Mouse (Mus musculus) kidney, adult 11 months (tissue): ENCODE results near the gene Slc15a1.
A peak's percentile ranks its signal among the peaks of the same experiment; 100 is the strongest.
"Not testable (repeated sequence)": the region's sequence is repeated elsewhere in the genome, so short reads cannot be mapped to it uniquely, and the experiment has no call there.

Experiments used
- DNase-seq: peaks from one replicate; pipeline ENCODE4 v3.0.0; 2022

Slc15a1 gene

GRCm38 (mm10) chr14:121450504-121451423 is 54.3 kb downstream of the Slc15a1 start:
- DNase-seq, result peak; percentile 64

DNA sequence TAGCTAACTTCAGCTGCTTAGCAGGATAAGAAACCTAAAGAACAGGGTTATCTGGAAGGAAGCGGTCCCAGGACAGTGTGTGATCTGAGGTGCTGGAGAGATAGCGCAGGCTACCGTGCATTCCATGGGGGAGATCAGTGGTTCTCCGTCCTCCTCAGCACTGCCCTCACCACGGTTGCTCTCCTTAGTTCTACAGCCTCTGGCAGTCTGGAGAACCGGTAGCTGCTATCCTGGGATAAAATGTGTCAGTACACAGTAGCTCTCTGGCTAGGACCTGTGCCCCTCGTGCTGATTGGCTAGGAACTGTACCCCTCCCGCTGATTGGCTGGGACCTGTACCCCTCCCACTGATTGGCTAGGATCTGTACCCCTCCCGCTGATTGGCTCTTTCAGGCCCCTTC is 58.1 kb downstream of the Slc15a1 start:
- no peak for DNase-seq

GRCm38 (mm10) chr14:121445194-121445593 is 59.9 kb downstream of the Slc15a1 start:
- peak; percentile 40 for DNase-seq

GRCm38 (mm10) chr14:121440807-121441206 is 64.2 kb downstream of the Slc15a1 start:
- no peak for DNase-seq

DNA sequence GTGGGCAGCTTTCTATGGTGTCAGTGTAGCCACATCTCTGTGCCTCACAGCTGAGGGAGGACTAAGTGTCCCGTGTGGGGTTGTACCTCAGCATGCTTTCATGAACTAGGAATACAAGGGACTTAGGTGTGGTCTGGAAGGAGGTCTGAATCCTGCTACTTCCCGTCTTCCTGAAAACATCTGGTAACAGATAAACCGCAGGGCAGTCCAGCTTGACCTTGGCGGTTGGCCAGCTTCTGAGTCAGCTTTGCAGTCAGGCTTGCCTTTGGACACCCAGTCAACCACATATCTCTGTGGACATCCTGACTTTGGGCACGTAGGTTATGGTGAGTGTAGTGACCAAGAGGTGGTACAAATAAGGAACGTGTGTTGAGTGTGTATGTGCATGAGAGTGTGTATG is 68.0 kb downstream of the Slc15a1 start:
- DNase-seq, result peak; percentile 64

- no peak for DNase-seq
Measured at GRCm38 (mm10) chr14:121436455-121436854, 68.6 kb downstream of the Slc15a1 start.

GRCm38 (mm10) chr14:121435794-121436193 is 69.3 kb downstream of the Slc15a1 start:
- DNase-seq, result no peak

DNA sequence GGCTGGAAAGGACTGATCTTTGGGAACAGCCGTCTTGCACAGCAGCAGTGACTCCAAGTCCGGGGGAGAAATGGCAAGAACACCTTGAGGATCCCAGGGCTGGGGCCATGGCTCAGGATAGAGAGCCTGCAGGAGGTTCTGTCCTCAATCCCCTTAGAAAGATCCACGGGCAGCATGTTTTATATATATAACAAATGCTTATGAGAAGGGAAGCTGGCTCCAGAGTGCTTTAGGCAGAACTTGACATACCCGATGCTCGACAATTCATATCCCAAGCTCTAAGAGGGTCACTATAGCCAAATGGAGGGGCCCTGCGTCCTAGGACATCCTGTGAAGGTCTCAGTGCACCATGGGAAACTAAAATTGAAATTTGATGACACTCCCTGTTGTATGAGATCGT is 73.8 kb downstream of the Slc15a1 start:
- DNase-seq, result no peak

- no peak for DNase-seq
Measured at GRCm38 (mm10) chr14:121429854-121430535, 75.1 kb downstream of the Slc15a1 start.

DNA sequence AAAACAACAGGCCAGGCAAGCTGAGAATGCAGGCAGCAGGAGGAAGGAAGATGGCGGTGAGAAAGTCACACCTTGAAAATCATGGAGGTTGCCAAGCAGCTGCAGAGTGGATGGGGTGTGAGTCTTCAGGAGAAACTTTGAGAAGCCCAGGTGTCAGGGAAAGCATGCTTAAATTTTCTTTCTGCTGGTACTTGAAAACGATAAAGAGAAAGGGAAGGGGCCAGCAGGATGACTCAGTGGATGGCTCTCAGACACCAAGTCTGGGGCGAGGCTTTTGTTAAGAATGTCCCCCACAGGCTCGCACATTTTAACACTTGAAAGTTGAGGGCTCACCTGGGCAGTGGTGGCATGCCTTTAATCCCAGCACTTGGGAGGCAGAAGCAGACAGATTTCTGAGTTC is 76.9 kb downstream of the Slc15a1 start:
- DNase-seq, result no peak

DNA sequence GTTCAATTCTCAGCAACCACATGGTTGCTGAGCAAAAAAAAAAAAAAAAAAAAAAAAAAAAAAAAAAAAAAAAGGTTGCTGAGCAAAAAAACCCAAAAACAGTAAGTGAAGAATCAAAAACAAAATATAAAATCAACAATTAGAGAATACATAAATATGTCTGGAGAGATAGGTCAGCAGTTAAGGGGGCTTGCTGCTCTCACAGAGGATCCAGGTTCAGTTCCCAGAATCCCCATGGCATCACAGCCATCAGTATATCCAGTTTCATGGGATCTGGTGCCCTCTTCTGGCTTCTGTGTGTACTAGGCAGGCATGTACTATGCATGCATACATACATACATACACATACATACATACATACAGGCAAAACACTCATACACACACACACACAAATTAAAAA is 78.3 kb downstream of the Slc15a1 start:
- no peak for DNase-seq

DNA sequence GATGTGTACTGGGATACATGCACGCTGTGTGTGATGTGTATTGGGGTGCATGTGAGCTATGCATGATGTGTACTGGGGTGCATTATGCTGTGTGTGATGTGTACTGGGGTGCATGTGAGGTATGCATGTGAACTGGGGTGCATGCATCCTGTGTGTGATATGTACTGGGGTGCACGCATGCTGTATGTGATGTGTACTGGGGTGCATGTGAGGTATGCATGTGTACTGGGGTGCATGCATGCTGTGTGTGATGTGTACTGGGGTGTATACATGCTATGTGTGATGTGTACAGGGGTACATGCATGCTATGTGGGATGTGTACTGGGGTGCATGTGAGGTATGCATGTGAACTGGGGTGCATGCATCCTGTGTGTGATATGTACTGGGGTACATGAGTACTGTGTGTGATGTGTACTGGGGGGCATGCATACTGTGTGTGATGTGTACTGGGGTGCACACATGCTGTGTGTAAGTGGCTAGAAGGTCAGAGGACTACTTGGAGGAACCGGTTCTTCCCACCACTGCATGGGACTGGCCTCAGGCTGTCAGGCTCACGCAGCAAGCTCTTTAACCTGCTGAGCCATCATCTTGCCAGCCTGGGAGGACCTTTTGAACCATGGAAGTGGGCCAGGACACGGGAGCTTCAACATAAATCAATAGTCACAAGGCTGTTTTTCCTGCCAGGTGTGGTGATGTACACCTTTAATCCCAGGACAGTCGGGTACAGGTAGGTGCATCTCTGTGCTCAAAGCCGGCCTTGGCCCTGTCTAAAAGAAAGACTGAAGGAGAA is 79.9 kb downstream of the Slc15a1 start:
- peak; percentile 77 for DNase-seq

DNA sequence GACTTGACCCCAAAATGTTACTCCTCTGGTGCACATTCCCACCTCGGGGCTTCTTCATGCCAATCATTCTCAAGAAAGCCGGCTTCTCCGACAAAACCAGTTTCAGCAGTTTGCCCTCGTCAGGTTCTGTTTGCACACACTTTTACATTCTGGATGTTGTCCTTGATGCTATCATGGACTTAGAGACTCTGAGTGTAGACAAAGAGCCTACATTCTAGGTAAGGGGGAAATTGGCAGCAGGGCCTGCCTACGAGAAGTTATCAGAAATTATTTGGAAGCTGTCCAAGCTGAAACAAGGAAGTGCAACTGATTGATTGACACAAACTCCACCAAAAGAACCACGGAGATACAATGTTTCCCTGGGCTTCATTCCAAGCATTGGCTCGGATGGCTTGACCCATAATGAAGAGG is 81.7 kb downstream of the Slc15a1 start:
- no peak for DNase-seq

DNA sequence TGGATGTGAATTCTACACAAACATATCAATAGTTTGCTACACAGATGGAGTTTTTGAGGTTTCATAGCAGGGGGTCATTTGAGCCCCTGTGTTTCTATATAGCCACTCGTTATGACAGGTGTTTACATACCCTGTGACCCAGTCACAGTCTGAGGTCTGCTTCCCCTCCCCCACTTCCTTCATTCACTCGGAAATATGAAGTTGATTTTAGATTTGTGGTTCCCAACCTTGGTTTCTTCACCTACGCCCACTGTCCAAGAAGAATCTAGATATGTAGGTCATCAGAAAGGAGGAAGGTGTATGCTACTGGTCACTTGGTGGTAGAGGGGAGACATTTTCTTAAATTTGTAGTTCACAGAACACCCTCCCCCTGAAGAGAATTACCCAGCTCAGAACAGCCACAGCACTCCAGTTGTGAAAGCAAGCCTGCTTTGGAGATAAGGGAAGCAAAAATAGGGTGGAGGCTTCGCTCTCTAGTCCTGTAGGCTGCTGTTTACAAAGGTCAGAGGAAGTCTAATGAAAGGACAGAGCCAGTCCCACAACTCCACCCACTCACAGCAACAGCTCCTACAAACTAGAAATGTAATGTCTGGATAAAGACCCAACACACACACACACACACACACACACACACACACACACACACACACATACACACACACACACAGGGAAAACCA is 82.2 kb downstream of the Slc15a1 start:
- DNase-seq, result no peak

- no peak for DNase-seq
Measured at GRCm38 (mm10) chr14:121422000-121422399, 83.1 kb downstream of the Slc15a1 start.

- no peak for DNase-seq
Measured at GRCm38 (mm10) chr14:121417594-121417993, 87.5 kb downstream of the Slc15a1 start.

DNA sequence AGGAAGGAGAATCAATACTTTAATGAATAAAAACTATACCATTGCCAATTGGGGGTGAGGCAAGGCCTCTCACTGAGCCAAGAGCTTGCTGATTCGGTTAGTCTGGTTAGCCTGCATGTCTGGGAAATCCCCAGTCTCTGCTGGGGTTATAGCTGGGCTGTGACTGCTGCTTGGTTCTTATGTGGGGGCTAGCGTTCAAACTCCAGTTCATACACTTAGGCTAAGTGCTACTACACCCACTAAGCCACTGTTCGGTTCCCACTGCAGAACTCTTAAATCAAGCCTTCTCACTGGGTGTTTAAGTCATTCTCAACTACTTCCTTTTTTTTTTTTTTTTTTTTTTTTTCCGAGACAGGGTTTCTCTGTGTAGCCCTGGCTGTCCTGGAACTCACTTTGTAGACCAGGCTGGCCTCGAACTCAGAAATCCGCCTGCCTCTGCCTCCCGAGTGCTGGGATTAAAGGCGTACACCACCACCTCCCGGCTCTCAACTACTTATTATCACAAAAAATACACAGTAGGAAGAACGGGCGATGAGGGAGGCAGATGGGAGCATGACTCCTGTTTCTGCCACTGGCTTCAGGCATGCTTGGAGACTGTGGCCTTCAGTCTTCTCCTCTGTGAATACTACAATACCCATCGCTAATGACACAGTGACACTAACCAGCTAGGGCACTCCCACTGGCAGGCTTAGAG is 88.3 kb downstream of the Slc15a1 start:
- DNase-seq, result no peak

- DNase-seq, result no peak
Measured at GRCm38 (mm10) chr14:121414635-121415241, 90.3 kb downstream of the Slc15a1 start.

GRCm38 (mm10) chr14:121413726-121414125 is 91.3 kb downstream of the Slc15a1 start:
- not testable (repeated sequence) for DNase-seq
